Mouse (Mus musculus): ENCODE data around the gene Sirt4. TPM values are rescaled to one million over a fixed set of nuclear protein-coding genes. Genes with fewer than 3 reads are reported as not detected.
A peak's percentile ranks its signal among the peaks of the same experiment; 100 is the strongest.
"Not testable (repeated sequence)": the region's sequence is repeated elsewhere in the genome, so short reads cannot be mapped to it uniquely, and the experiment has no call there.

Sirt4 gene
- polyA plus RNA-seq, 1 experiment from 2014 or later = 25.0 TPM

- Histone ChIP-seq H3K27ac (peak overlapping the region; percentile 89), H3K9ac (no peak overlapping the region), H3K36me3 (0 out of 2 replicates have a peak, but pooled peaks cover 2% of the 10 kb centered on the region), H3K4me3 (replicated peaks) (0 out of 2 replicates have a peak overlapping the region, but pooled peaks have one; percentile 1), H3K4me2 (peak overlapping the region; percentile 44), H3K4me1 (peaks cover 79% of the 10 kb centered on the region), H3K27me3 (no peaks in the 10 kb centered on the region), H3K9me3 (replicated peaks) (no peaks in the 10 kb centered on the region)
- WGBS = 9% methylated on average over 15 of the region's 15 CpGs
- peak; percentile 82 for ATAC-seq (replicated peaks; ENCODE audit: low FRiP score)
These were observed 39.4 kb upstream of the Sirt4 start for GRCm38 (mm10) chr5:115523971-115524370.

GRCm38 (mm10) chr5:115522981-115523499 is 38.5 kb upstream of the Sirt4 start:
- Histone ChIP-seq H3K9ac (no peak overlapping the region; the same call in 1 of the 2 replicates), H3K27me3 (no peaks in the 10 kb centered on the region), H3K9me3 (replicated peaks) (no peaks in the 10 kb centered on the region), H3K4me1 (peaks cover 71% of the 10 kb centered on the region), H3K4me3 (replicated peaks) (no peak overlapping the region), H3K36me3 (0 out of 2 replicates have a peak, but pooled peaks cover 2% of the 10 kb centered on the region), H3K4me2 (0 out of 2 replicates have a peak overlapping the region, but pooled peaks have one; percentile 19), H3K27ac (peak overlapping the region; percentile 89)
- no peak for ATAC-seq (replicated peaks; ENCODE audit: low FRiP score)
- 61% methylated on average over 15 of the region's 15 CpGs for WGBS

- WGBS = 76% methylated on average over 4 of the region's 4 CpGs
- Histone ChIP-seq H3K36me3 (0 out of 2 replicates have a peak, but pooled peaks cover 2% of the 10 kb centered on the region), H3K9ac (no peak overlapping the region), H3K4me3 (replicated peaks) (no peak overlapping the region), H3K4me1 (peaks cover 69% of the 10 kb centered on the region), H3K4me2 (0 out of 2 replicates have a peak overlapping the region, but pooled peaks have one; percentile 19), H3K27me3 (no peaks in the 10 kb centered on the region), H3K9me3 (replicated peaks) (no peaks in the 10 kb centered on the region), H3K27ac (peak overlapping the region; percentile 89)
- no peak for ATAC-seq (replicated peaks; ENCODE audit: low FRiP score)
These were observed 38.0 kb upstream of the Sirt4 start for GRCm38 (mm10) chr5:115522531-115522930.

GRCm38 (mm10) chr5:115521553-115522461 is 37.3 kb upstream of the Sirt4 start:
- Histone ChIP-seq H3K4me3 (replicated peaks) (no peak overlapping the region; the same call in 1 of the 2 replicates), H3K27me3 (no peaks in the 10 kb centered on the region), H3K36me3 (0 out of 2 replicates have a peak, but pooled peaks cover 4% of the 10 kb centered on the region), H3K4me2 (peak overlapping the region; percentile 30; the same call in 1 of the 2 replicates), H3K9me3 (replicated peaks) (no peaks in the 10 kb centered on the region), H3K27ac (peak overlapping the region; percentile 89), H3K9ac (no peak overlapping the region), H3K4me1 (peaks cover 72% of the 10 kb centered on the region)
- ATAC-seq (replicated peaks; ENCODE audit: low FRiP score) = no peak
- 43% methylated on average over 21 of the region's 21 CpGs for WGBS

GRCm38 (mm10) chr5:115520325-115520869 is 35.9 kb upstream of the Sirt4 start:
- Histone ChIP-seq H3K27me3 (no peaks in the 10 kb centered on the region), H3K27ac (peak overlapping the region; percentile 89), H3K9me3 (replicated peaks) (no peaks in the 10 kb centered on the region), H3K36me3 (peaks cover 7% of the 10 kb centered on the region; the same call in 1 of the 2 replicates), H3K4me2 (peak overlapping the region; percentile 27), H3K4me3 (replicated peaks) (0 out of 2 replicates have a peak overlapping the region, but pooled peaks have one; percentile 5), H3K9ac (no peak overlapping the region), H3K4me1 (peaks cover 69% of the 10 kb centered on the region)
- ATAC-seq (replicated peaks; ENCODE audit: low FRiP score) = no peak
- WGBS = 49% methylated on average over 21 of the region's 21 CpGs

GRCm38 (mm10) chr5:115518214-115518613 is 33.7 kb upstream of the Sirt4 start:
- not testable (repeated sequence) for H3K9ac ChIP-seq; H3K4me3 ChIP-seq (replicated peaks); H3K27ac ChIP-seq; ATAC-seq (replicated peaks; ENCODE audit: low FRiP score); H3K9me3 ChIP-seq (replicated peaks); H3K27me3 ChIP-seq; H3K4me2 ChIP-seq
- 95% methylated on average over 8 of the region's 8 CpGs for WGBS
- H3K4me1 ChIP-seq = peaks cover 69% of the 10 kb centered on the region
- peaks cover 11% of the 10 kb centered on the region; the same call in 1 of the 2 replicates for H3K36me3 ChIP-seq

GRCm38 (mm10) chr5:115517501-115517900 is 33.0 kb upstream of the Sirt4 start:
- peak overlapping the region; percentile 90 for H3K27ac ChIP-seq
- no peaks in the 10 kb centered on the region for H3K9me3 ChIP-seq (replicated peaks)
- WGBS = 85% methylated on average over 9 of the region's 9 CpGs
- peaks cover 62% of the 10 kb centered on the region for H3K4me1 ChIP-seq
- peaks cover 15% of the 10 kb centered on the region for H3K36me3 ChIP-seq
- no peak for ATAC-seq (replicated peaks; ENCODE audit: low FRiP score)
- H3K4me3 ChIP-seq (replicated peaks) = no peak overlapping the region
- no peaks in the 10 kb centered on the region for H3K27me3 ChIP-seq
- no peak overlapping the region for H3K4me2 ChIP-seq
- H3K9ac ChIP-seq = no peak overlapping the region

- ATAC-seq (replicated peaks; ENCODE audit: low FRiP score) = no peak
- Histone ChIP-seq H3K9ac (no peak overlapping the region), H3K27ac (peak overlapping the region; percentile 90), H3K4me2 (no peak overlapping the region), H3K4me3 (replicated peaks) (no peak overlapping the region), H3K27me3 (no peaks in the 10 kb centered on the region), H3K4me1 (peaks cover 59% of the 10 kb centered on the region), H3K36me3 (peaks cover 15% of the 10 kb centered on the region), H3K9me3 (replicated peaks) (no peaks in the 10 kb centered on the region)
- WGBS = 88% methylated on average over 7 of the region's 7 CpGs
These were observed 32.4 kb upstream of the Sirt4 start for GRCm38 (mm10) chr5:115516908-115517307.

- no peak for ATAC-seq (replicated peaks; ENCODE audit: low FRiP score)
- H3K36me3 ChIP-seq = peaks cover 15% of the 10 kb centered on the region
- H3K27ac ChIP-seq = peak overlapping the region; percentile 90
- peaks cover 57% of the 10 kb centered on the region for H3K4me1 ChIP-seq
- H3K9ac ChIP-seq = no peak overlapping the region
- WGBS = 66% methylated on average over 32 of the region's 32 CpGs
- H3K4me3 ChIP-seq (replicated peaks) = 0 out of 2 replicates have a peak overlapping the region, but pooled peaks have one; percentile 1
- peak overlapping the region; percentile 43; the same call in 1 of the 2 replicates for H3K4me2 ChIP-seq
- no peaks in the 10 kb centered on the region for H3K9me3 ChIP-seq (replicated peaks)
- no peaks in the 10 kb centered on the region for H3K27me3 ChIP-seq
These were observed 31.8 kb upstream of the Sirt4 start for GRCm38 (mm10) chr5:115516081-115516907.

- no peaks in the 10 kb centered on the region for H3K27me3 ChIP-seq
- 0 out of 2 replicates have a peak overlapping the region, but pooled peaks have one; percentile 6 for H3K4me3 ChIP-seq (replicated peaks)
- H3K27ac ChIP-seq = peak overlapping the region; percentile 90
- 36% methylated on average over 20 of the region's 20 CpGs for WGBS
- peak overlapping the region; percentile 43 for H3K4me2 ChIP-seq
- peaks cover 52% of the 10 kb centered on the region for H3K4me1 ChIP-seq
- H3K9me3 ChIP-seq (replicated peaks) = no peaks in the 10 kb centered on the region
- peaks cover 13% of the 10 kb centered on the region for H3K36me3 ChIP-seq
- peak; percentile 52 for ATAC-seq (replicated peaks; ENCODE audit: low FRiP score)
- H3K9ac ChIP-seq = no peak overlapping the region
These were observed 30.5 kb upstream of the Sirt4 start for GRCm38 (mm10) chr5:115514896-115515587.

Data from kidney, embryonic 15.5 days (tissue).